Mouse (Mus musculus) liver, embryonic 14.5 days (tissue): ENCODE results near the gene Tef.

Source experiments
- CTCF ChIP-seq: IDR thresholded peaks from 2 replicates; pipeline ENCODE4 v1.5.1; 2016; ENCODE audit warnings: antibody characterized with exemption, low read depth, control low read depth
- EP300 ChIP-seq: IDR thresholded peaks from 2 replicates; pipeline ENCODE4 v1.6.1; 2016; ENCODE audit warnings: antibody characterized with exemption, low read depth

- TF ChIP-seq CTCF (no peak), EP300 (no peak)
Measured at GRCm38 (mm10) chr15:81765651-81766050, 36.6 kb upstream of the Tef start.
